Mouse (Mus musculus): ENCODE results near the gene Mul1. TPM values are rescaled to one million over a fixed set of nuclear protein-coding genes. Genes with fewer than 3 reads are reported as not detected.

Mul1 gene
- polyA plus RNA-seq, 1 experiment from 2014 or later = 25.7 TPM

DNA sequence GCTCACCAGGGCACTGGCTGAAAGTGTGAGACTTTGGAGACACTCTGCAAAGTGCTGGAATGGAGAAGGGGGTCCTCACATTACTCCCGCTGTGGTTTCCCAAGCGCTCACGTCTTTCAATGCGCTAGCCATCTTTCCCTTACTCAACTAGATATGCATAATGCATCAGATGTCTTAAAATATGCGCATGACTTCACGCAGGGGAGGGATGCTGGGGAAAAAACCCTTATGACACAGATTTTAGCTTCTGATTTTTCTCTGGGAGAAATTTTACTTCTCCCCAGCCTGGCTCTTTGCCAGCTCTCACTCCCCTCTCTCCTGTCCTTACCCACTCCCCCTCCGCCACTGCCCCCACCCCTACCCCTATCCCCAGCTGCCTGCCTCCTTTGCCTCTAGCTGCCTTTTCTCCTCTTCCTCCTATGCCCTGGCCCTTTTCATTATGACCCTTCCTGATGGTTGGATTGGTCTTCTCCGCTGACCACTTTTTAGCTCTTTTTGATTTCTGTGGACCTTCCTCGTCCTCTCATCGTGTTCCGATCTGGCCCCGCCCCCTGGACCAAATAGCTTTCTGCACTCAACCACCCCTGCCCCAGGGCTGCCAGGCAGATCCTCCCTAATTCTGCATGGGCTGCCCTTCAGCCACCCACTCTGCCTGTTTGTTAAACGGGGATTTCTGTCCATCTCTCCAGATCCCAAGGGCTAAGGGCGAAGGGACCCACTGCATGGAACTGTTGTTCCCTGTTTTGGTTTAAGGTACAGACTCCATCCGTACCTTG, 13.5 kb downstream of the Mul1 start:
- H3K27me3 ChIP-seq (replicated peaks) = no peaks in the 10 kb centered on the region
- H3K27ac ChIP-seq = no peak overlapping the region
- H3K9me3 ChIP-seq = no peaks in the 10 kb centered on the region
- H3K9ac ChIP-seq = no peak overlapping the region
- no peak overlapping the region for H3K4me3 ChIP-seq (replicated peaks)
- H3K4me1 ChIP-seq (replicated peaks) = peaks cover 4% of the 10 kb centered on the region
- 53% methylated on average over 15 of the region's 15 CpGs for WGBS
- H3K36me3 ChIP-seq = no peaks in the 10 kb centered on the region
- H3K4me2 ChIP-seq (replicated peaks) = no peak overlapping the region
- no peak for ATAC-seq

DNA sequence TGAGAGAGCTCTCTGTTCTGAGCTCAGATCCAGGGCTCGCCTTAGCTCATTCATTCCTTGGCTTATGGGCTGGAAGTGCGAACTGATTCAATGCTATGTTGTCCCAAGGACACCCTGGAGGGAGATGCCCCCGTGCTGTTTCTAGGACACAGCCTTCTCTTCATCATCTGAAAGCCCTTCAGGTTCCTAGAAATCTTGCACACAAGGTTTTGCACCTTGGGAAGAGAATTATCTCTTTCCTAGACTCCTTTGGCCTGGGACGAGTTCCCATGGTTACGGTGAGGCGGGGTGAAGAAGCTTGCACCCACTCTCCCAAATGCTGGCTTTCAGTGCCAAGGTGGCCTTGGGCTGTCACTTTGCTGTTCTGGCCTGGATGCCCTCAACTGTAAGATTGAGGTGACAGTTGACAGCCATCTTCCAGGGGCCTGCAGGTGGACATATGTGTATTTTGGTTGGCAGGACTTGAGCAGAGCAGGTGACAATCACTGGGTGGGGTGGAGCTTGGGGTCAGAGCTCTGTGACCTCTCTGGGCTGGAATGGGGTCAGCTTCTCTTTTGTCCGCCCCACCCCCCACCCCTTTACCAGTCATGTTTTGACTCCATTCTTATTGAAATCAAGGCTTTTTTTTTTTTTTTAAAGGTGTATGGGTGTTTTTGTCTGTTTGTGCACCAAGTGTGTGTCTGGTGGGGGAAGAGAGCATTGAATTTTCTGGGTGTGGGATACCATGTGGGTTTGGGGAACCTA, 14.6 kb downstream of the Mul1 start:
- H3K36me3 ChIP-seq = no peaks in the 10 kb centered on the region
- WGBS = 70% methylated on average over 7 of the region's 7 CpGs
- no peak overlapping the region for H3K4me2 ChIP-seq (replicated peaks)
- no peaks in the 10 kb centered on the region for H3K9me3 ChIP-seq
- peaks cover 13% of the 10 kb centered on the region for H3K4me1 ChIP-seq (replicated peaks)
- H3K27ac ChIP-seq = no peak overlapping the region
- H3K9ac ChIP-seq = no peak overlapping the region
- no peak for ATAC-seq
- no peaks in the 10 kb centered on the region for H3K27me3 ChIP-seq (replicated peaks)
- no peak overlapping the region for H3K4me3 ChIP-seq (replicated peaks)

DNA sequence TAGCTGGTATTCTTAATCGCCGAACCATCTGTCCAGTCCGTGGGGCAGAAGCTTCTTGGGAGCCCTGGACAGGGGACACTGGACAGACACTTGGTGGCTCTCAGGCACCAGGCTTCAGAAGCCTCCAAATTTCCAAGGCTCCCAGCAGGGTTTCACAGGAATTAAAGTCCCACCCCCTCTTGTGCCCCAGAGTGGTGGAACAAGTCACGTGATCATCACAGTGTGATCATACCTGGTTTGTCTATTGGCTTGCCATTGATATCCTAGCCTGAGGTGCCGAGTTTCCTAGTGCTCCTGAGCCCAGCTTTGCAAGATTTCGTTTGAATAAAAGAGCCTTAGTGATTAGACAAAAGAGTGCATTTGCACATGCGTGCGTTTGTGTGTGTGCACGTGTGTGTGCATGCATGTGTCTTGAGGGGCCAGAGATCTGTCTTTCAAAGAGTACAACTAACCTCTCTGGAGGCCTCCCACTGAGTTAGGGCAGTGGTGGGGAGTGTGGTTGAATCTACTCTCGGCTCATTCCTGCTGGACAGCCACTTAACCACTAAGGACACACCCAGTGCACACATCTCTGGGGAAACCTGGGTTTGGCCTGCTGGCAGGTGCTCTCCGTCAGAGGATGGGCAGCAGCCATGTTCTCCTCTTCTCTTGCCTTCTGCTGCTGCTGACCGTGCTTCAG, 15.3 kb downstream of the Mul1 start:
- Histone ChIP-seq H3K36me3 (no peaks in the 10 kb centered on the region), H3K4me2 (replicated peaks) (no peak overlapping the region), H3K27ac (no peak overlapping the region), H3K4me1 (replicated peaks) (peaks cover 13% of the 10 kb centered on the region), H3K9ac (no peak overlapping the region), H3K4me3 (replicated peaks) (no peak overlapping the region), H3K27me3 (replicated peaks) (no peaks in the 10 kb centered on the region), H3K9me3 (no peaks in the 10 kb centered on the region)
- no peak for ATAC-seq
- WGBS = 65% methylated on average over 12 of the region's 12 CpGs

DNA sequence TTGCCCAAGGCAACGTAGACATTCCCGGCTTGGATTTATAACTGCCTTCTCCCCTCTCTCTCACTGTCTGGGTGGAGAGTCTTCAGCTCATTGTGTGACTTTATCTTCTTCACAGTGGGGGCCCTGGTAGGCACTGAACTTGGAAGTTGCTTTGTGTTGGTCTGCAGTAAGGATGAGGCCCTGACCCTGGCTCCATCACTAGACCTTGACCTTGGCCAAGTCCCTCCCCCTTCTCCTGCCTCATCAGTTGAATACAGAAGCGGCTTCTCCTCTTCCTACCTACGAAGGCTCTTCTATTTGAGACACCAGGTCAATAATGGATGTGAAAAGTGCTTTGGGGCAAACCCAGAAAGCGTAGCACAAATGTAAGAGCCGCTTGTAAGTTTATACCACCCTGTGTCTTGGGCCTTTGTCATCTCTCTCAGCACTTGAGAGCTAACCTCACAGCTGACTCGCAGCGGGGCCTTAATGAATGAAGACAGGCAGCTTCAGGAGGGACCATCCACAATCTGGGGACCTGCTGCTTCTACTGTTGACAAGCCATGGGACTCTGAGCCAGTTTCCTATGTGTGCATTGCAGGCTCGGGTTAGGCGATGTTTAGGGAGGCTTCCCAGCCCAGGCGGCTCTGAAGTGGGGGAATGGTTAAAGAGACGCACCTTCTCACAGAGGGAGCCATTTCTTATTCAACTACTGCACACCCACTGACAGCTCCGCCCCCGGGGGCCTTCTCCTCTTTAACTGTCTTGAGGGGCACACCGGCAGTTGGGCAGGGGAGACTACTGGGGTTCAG, 18.0 kb downstream of the Mul1 start:
- H3K4me3 ChIP-seq (replicated peaks) = no peak overlapping the region
- 44% methylated on average over 15 of the region's 15 CpGs for WGBS
- no peak overlapping the region for H3K9ac ChIP-seq
- no peak overlapping the region for H3K27ac ChIP-seq
- no peaks in the 10 kb centered on the region for H3K9me3 ChIP-seq
- no peak for ATAC-seq
- H3K4me1 ChIP-seq (replicated peaks) = peaks cover 25% of the 10 kb centered on the region
- no peaks in the 10 kb centered on the region for H3K36me3 ChIP-seq
- 0 out of 2 replicates have a peak overlapping the region, but pooled peaks have one; percentile 11 for H3K4me2 ChIP-seq (replicated peaks)
- no peaks in the 10 kb centered on the region for H3K27me3 ChIP-seq (replicated peaks)

DNA sequence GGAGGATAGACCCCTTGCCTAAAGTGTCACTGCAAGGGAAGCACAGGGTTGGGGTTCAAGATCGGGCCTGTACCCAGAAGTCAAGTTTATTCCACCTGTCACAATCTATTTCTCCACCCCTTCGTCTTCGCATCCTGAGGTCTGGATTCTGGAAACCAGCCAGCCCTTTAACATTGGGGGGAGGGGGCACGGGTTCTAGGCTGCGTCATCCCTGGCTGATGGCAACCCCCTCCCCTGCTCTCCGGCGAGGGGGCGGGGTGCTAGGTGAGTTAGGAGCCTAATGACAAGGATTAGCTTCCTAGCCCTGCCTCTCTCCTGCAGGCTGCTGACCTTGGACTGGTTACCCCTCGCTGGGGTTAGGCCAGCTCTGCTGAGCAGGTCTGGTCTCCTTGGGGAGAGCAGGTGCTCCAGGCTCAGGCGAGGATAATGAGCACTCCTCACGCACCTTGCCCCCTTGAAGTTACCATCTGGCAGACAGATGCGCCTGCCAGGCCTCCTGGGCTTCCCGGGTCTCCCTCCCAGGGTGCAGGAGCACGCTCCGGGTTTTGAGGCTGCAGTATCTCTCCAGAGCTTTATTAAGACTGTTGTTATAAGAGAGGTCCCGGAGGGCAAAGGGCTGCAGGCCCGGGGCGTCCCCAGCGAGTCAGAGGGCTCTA, 18.8 kb downstream of the Mul1 start:
- Histone ChIP-seq H3K36me3 (no peaks in the 10 kb centered on the region), H3K27ac (peak overlapping the region; percentile 92), H3K9ac (peak overlapping the region; percentile 89), H3K4me3 (replicated peaks) (peak overlapping the region; percentile 83), H3K4me1 (replicated peaks) (peaks cover 23% of the 10 kb centered on the region), H3K27me3 (replicated peaks) (no peaks in the 10 kb centered on the region), H3K9me3 (no peaks in the 10 kb centered on the region), H3K4me2 (replicated peaks) (peak overlapping the region; percentile 83)
- WGBS = 9% methylated on average over 19 of the region's 19 CpGs
- ATAC-seq = peak; percentile 44

DNA sequence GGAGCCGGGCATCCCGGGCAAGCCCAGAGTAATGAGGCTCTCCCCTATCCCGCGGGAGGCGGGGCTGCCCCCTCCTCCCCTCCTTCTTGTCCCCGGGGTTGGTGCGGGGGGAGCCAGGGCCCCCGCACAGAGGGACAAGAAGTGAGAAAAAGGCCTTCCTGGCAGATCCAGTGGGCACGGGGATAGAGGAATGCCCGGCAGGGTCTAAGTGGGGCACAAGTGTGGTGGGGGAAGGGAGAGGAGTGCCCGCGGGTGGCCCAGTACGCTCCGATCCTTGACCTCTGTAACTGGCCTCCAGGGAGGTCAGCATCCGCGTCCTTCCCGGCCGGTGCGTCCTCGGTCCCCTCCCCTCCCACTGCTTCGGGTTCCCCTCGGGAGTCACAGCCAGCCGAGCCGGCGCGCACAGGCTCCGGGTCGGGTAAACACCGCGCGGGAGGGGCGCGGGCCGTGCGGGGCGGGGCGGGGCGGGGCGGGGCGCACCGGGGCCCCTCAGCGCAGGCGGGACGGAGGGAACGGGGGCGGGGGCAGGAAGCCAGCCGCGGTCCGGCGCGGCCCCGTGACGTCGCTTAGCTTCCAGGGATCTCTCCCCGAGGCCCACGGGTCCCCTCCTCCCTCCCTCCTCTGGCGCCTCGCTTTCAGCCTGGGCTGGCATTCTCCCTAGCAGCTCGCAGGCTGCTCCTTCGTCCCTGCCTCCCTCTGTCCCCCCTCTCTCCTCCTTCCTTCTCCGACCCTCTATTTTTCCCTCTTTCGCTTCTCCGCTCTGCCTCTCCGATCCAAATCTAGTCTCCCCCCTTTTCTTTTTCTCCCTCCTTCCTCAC, 19.5 kb downstream of the Mul1 start, which contains the start of gene Camk2n1:
Camk2n1 (plus strand) TSS at position 562 of the 818 bp plus-strand sequence.
- Histone ChIP-seq H3K4me1 (replicated peaks) (peaks cover 27% of the 10 kb centered on the region), H3K36me3 (no peaks in the 10 kb centered on the region), H3K9me3 (no peaks in the 10 kb centered on the region), H3K4me3 (replicated peaks) (peak within 1 kb of the TSS; percentile 83), H3K27ac (peak within 1 kb of the TSS; percentile 92), H3K9ac (peak within 1 kb of the TSS; percentile 89), H3K4me2 (replicated peaks) (peak within 1 kb of the TSS; percentile 83), H3K27me3 (replicated peaks) (no peaks in the 10 kb centered on the region)
- WGBS = under 1% methylated on average over 60 of the region's 64 CpGs
- ATAC-seq = peak; percentile 89

DNA sequence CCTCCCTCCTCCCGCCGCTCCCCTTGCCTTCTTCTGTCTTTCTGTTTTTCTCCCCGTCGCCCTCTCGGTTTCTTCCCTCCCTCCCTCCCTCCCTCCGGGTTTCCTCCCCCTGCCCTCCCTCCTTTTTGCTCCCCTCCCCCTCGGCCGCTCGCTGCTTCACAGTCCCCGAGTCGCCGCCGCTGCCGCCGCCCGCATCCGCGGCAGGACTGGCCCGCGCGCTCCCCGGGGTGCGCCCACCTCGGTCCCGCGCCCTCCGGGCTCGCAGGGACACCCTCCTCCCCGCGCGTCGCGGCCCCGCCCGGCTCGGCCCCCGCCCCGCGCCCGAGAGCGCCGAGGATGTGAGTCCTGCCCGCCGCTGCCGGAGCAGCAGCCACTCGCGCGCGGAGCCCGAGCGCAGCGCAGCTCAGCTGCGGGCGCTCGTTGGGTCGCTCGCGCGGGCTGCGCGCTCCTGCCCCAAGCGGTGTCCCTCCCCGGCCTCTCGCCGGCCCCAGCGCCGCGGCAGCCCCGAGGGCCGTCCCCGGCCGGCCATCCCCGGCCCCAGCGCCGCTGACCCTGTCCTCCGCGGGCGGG, 20.2 kb downstream of the Mul1 start:
- Histone ChIP-seq H3K9ac (peak overlapping the region; percentile 89), H3K36me3 (no peaks in the 10 kb centered on the region), H3K4me2 (replicated peaks) (peak overlapping the region; percentile 83), H3K4me3 (replicated peaks) (peak overlapping the region; percentile 83), H3K9me3 (no peaks in the 10 kb centered on the region), H3K27ac (peak overlapping the region; percentile 92), H3K27me3 (replicated peaks) (no peaks in the 10 kb centered on the region), H3K4me1 (replicated peaks) (peaks cover 33% of the 10 kb centered on the region)
- 1% methylated on average over 72 of the region's 78 CpGs for WGBS
- peak; percentile 37 for ATAC-seq

DNA sequence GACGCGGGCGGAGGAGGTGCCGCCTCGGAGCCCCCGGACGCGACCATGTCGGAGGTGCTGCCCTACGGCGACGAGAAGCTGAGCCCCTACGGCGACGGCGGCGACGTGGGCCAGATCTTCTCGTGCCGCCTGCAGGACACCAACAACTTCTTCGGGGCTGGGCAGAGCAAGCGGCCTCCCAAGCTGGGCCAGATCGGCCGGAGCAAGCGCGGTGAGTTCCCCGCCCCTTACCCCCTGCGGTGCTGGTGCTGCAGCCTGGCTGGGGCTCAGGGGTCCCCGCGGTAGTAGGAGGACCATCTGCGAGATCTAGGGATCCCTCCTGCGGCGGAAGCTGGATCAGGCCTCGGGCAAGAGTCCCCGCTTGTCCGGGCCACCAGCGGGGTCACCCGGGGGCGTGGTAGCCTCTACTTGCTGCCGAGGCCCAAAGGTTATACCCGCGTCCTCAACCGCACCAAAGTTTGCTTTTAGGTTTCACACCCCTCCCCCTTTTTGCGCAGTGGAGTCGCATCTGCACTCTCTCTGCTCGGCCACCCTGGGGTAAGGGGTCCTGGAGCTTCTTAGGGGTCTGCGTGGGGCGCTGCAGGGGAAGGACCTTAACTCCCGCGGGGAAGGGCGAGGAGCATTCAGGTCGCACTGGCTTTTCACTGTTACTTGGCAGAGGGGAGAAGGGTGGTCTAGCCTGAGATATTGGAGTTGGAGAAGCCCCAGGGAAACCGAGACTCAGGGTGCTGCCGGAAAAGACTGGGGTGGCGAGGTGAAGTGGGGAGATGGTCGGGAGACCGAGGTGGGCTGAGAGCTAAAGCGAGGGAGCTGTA, 20.9 kb downstream of the Mul1 start:
- peak; percentile 4; the same call in 1 of the 2 replicates for ATAC-seq
- Histone ChIP-seq H3K27ac (peak overlapping the region; percentile 92), H3K4me1 (replicated peaks) (peaks cover 36% of the 10 kb centered on the region), H3K27me3 (replicated peaks) (no peaks in the 10 kb centered on the region), H3K9ac (peak overlapping the region; percentile 89), H3K9me3 (no peaks in the 10 kb centered on the region), H3K4me2 (replicated peaks) (peak overlapping the region; percentile 83), H3K36me3 (no peaks in the 10 kb centered on the region), H3K4me3 (replicated peaks) (peak overlapping the region; percentile 83)
- under 1% methylated on average over 58 of the region's 58 CpGs for WGBS

DNA sequence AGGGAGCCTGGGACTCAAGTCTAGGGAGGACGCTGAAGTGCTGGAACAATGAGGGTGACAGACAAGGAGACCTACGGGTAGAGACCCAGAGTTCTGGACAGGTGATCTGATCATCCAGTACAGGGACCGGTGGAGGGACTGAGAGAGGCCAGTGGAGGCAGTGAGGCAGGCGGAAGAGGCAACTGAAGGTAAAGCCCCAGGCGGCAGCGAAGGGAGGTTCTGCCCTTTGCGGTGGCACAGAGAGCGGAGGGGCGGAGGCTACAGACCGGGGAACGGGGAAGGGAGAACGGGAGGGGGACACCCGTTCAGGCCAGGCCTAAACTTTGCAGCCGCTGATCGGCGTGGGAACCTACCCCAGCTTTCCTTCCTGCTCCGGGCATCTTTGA, 21.5 kb downstream of the Mul1 start:
- Histone ChIP-seq H3K9me3 (no peaks in the 10 kb centered on the region), H3K36me3 (no peaks in the 10 kb centered on the region), H3K27ac (peak overlapping the region; percentile 92; the same call in 1 of the 2 replicates), H3K9ac (peak overlapping the region; percentile 89), H3K4me3 (replicated peaks) (peak overlapping the region; percentile 83), H3K4me2 (replicated peaks) (peak overlapping the region; percentile 83), H3K27me3 (replicated peaks) (no peaks in the 10 kb centered on the region), H3K4me1 (replicated peaks) (peaks cover 40% of the 10 kb centered on the region)
- 2% methylated on average over 17 of the region's 17 CpGs for WGBS
- ATAC-seq = no peak

DNA sequence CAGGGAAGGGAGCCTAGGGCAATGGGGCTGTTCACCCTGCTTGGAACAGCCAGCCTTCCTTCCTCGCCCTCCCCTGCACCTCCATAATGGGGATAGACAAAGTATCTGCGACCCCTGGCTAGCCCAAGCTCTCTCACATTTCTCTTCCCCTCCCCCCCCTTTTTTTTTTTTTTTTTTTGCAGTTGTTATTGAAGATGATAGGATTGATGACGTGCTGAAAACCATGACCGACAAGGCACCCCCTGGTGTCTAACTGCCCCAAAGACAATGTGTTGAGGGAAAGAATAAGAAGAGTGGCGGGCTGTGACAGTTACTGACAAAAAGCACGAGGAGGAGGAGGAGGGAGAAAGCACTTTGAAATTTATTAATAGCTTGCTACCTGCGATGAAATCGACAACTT, 22.1 kb downstream of the Mul1 start:
- Histone ChIP-seq H3K4me1 (replicated peaks) (peaks cover 42% of the 10 kb centered on the region), H3K36me3 (no peaks in the 10 kb centered on the region), H3K27ac (no peak overlapping the region; the same call in 1 of the 2 replicates), H3K27me3 (replicated peaks) (no peaks in the 10 kb centered on the region), H3K9ac (peak overlapping the region; percentile 89), H3K4me3 (replicated peaks) (peak overlapping the region; percentile 83), H3K4me2 (replicated peaks) (peak overlapping the region; percentile 83), H3K9me3 (no peaks in the 10 kb centered on the region)
- no peak for ATAC-seq
- 17% methylated on average over 8 of the region's 8 CpGs for WGBS

All from intestine, embryonic 15.5 days (tissue).